Mouse (Mus musculus) stomach, embryonic 16.5 days (tissue): Measurements from ENCODE around the gene Zfp955b. TPM values are rescaled to one million over a fixed set of nuclear protein-coding genes. Genes with fewer than 3 reads are reported as not detected.

Source experiments
- polyA plus RNA-seq: library from polyadenylated mRNA; unstranded; fragments of >200 nt; fragmentation: Nextera tagmentation; extraction: Ambion mirVana; gene quantifications from 2 replicates; pipeline ENCODE4 v1.2.1, GENCODE M21; 2015

The Zfp955b gene
- polyA plus RNA-seq, 1 experiment from 2014 or later: 10.9 TPM

Other genes with a start within 250 kb of the Zfp955b start
- gene 4921501E09Rik, start 221.5 kb upstream of the Zfp955b start, polyA plus RNA-seq: not detected in 2 replicates
- gene Zfp563, start 200.2 kb upstream of the Zfp955b start, polyA plus RNA-seq: 6.9 and 7.9 TPM in 2 replicates
- not detected in 2 replicates for gene Morc2b, start 149.9 kb upstream of the Zfp955b start, polyA plus RNA-seq
- not detected in 2 replicates for gene Olfr55, start 121.1 kb upstream of the Zfp955b start, polyA plus RNA-seq
- not detected in 2 replicates for gene Olfr239, start 98.2 kb upstream of the Zfp955b start, polyA plus RNA-seq
- not detected in 2 replicates for gene Olfr1564, start 67.9 kb upstream of the Zfp955b start, polyA plus RNA-seq
- gene Zfp955a, start 34.4 kb upstream of the Zfp955b start, polyA plus RNA-seq: 15.3 and 15.9 TPM in 2 replicates
- gene Olfr63, start 24.9 kb upstream of the Zfp955b start, polyA plus RNA-seq: 0.01 TPM in 1 of 2 replicates, not detected in the other
- gene Zfp81, start 69.3 kb downstream of the Zfp955b start, polyA plus RNA-seq: 8.5 and 9.5 TPM in 2 replicates
- gene Zfp101, start 105.1 kb downstream of the Zfp955b start, polyA plus RNA-seq: 12.1 and 12.6 TPM in 2 replicates
- not detected in 2 replicates for gene Actl9, start 143.4 kb downstream of the Zfp955b start, polyA plus RNA-seq
- gene Adamts10, start 234.7 kb downstream of the Zfp955b start, polyA plus RNA-seq: 61.5 and 68.0 TPM in 2 replicates